ENCODE assay signal across 22 mouse cellular contexts in genomic region chr17:30056226-30056625, GRCm38 (mm10). TPM values are rescaled to one million over a fixed set of nuclear protein-coding genes. Genes with fewer than 3 reads are reported as not detected.
DNase-seq lines count a peak whose midpoint lies in the region; ATAC-seq lines count a peak whose summit lies in the region.
"Had no signal": no experiment of that assay in that cellular context is flagged by ENCODE, and none has a peak within 500 bp of the region (broad histone marks: within the 10 kb centered on the region; RNA-seq: fewer than 3 reads in every experiment).

No protein-coding gene starts in this region.

- 80% methylated on average over 5 of the region's 5 CpGs for WGBS in heart, embryonic 12.5 days
- 91% methylated on average over 5 of the region's 5 CpGs for WGBS in forebrain, embryonic 15.5 days

- no peaks in the 10 kb centered on the region for H3K9me3 ChIP-seq in heart, embryonic 12.5 days (replicated peaks)
- H3K9me3 ChIP-seq in forebrain, embryonic 15.5 days: no peaks in the 10 kb centered on the region
- H3K9me3 ChIP-seq: intestine, embryonic 15.5 days; limb, embryonic 13.5 days; liver, embryonic 15.5 days; midbrain, embryonic 10.5 days; neural tube, embryonic 13.5 days had no signal

- H3K27ac ChIP-seq in heart, embryonic 12.5 days (ENCODE audit: poor library complexity, severe bottlenecking): no peak overlapping the region
- H3K27ac ChIP-seq in forebrain, embryonic 15.5 days (replicated peaks): no peak overlapping the region
- H3K27ac ChIP-seq: intestine, embryonic 15.5 days; limb, embryonic 13.5 days; liver, embryonic 15.5 days; midbrain, embryonic 10.5 days; neural tube, embryonic 13.5 days had no signal

- H3K4me2 ChIP-seq in heart, embryonic 12.5 days: no peak overlapping the region
- H3K4me2 ChIP-seq in forebrain, embryonic 15.5 days (replicated peaks): no peak overlapping the region
- H3K4me2 ChIP-seq: intestine, embryonic 15.5 days; limb, embryonic 13.5 days; liver, embryonic 15.5 days; neural tube, embryonic 13.5 days had no signal

- ATAC-seq in heart, embryonic 12.5 days (ENCODE audit: insufficient number of reproducible peaks, low FRiP score): no peak
- ATAC-seq in forebrain, embryonic 15.5 days (replicated peaks): no peak
- ATAC-seq: forebrain, embryonic 16.5 days; intestine, embryonic 15.5 days; Patski had no signal

- H3K27me3 ChIP-seq in heart, embryonic 12.5 days (replicated peaks): no peaks in the 10 kb centered on the region
- H3K27me3 ChIP-seq in forebrain, embryonic 15.5 days: no peaks in the 10 kb centered on the region
- H3K27me3 ChIP-seq: intestine, embryonic 15.5 days; limb, embryonic 13.5 days; liver, embryonic 15.5 days; neural tube, embryonic 13.5 days; Patski had no signal

- intact Hi-C loops in heart, postnatal 10 days (cut with DNase I): no loop called here

- no peak overlapping the region for H3K9ac ChIP-seq in heart, embryonic 12.5 days
- no peak overlapping the region for H3K9ac ChIP-seq in forebrain, embryonic 15.5 days (replicated peaks)
- H3K9ac ChIP-seq: intestine, embryonic 15.5 days; limb, embryonic 13.5 days; liver, embryonic 15.5 days; neural tube, embryonic 13.5 days had no signal

- H3K36me3 ChIP-seq in heart, embryonic 12.5 days: peaks cover 16% of the 10 kb centered on the region; the same call in 1 of the 2 replicates
- H3K36me3 ChIP-seq in forebrain, embryonic 15.5 days: no peaks in the 10 kb centered on the region
- H3K36me3 ChIP-seq: intestine, embryonic 15.5 days; neural tube, embryonic 13.5 days had no signal

- peaks cover 44% of the 10 kb centered on the region for H3K4me1 ChIP-seq in heart, embryonic 12.5 days (replicated peaks)
- peaks cover 29% of the 10 kb centered on the region for H3K4me1 ChIP-seq in forebrain, embryonic 15.5 days

- peak; percentile 18 for DNase-seq in adrenal gland, adult 2 months
- DNase-seq in adrenal gland, postnatal 25 days: no peak
- peak; percentile 42 to 44 for DNase-seq in heart, postnatal 10 days
- DNase-seq in MN1 (ENCODE audit: low spot score): peak; percentile 45
- DNase-seq in kidney, postnatal 14 days: peak; percentile 53
- no peak for DNase-seq in T-cell, adult 2 months (ENCODE audit: low spot score)
- DNase-seq: adrenal gland, adult 8-10 months; cerebellum, adult 9-11 months; embryo, embryonic 11 days; layer of hippocampus, adult 9-11 months; lung, postnatal 14 days; right cerebral cortex, postnatal 4 days; thymus, adult 18-20 months had no signal

- H3K4me3 ChIP-seq in heart, embryonic 12.5 days: no peak overlapping the region
- no peak overlapping the region for H3K4me3 ChIP-seq in forebrain, embryonic 15.5 days
- H3K4me3 ChIP-seq: intestine, embryonic 15.5 days; limb, embryonic 13.5 days; liver, embryonic 15.5 days; midbrain, embryonic 10.5 days; neural tube, embryonic 13.5 days had no signal

RNA-seq across cellular contexts. Expression of gene Zfand3, which starts 51.7 kb away (rescaled TPM):
- total RNA-seq in adrenal gland, adult 2 months (2021): 100 to 1,000 TPM; 164 to 210 TPM
- 60.9 and 67.0 TPM in 2 replicates for polyA plus RNA-seq in adrenal gland, adult 2 months (2012; rRNA removed)
- 138 and 144 TPM in 2 replicates for total RNA-seq in adrenal gland, postnatal 25 days (2021)
- 100 to 1,000 TPM; 137 to 138 TPM for total RNA-seq in heart, postnatal 10 days (2021)
- 59.5 and 64.4 TPM in 2 replicates for polyA plus RNA-seq in heart, embryonic 12.5 days (2016; fragmentation: Nextera tagmentation; extraction: Ambion mirVana)
- 57.0 and 64.2 TPM in 2 replicates for polyA plus RNA-seq in forebrain, embryonic 15.5 days (2015; fragmentation: Nextera tagmentation; extraction: Ambion mirVana)

Comparison
In these comparisons a context has a peak if more than half of its experiments do, and no peak if none do; other contexts are left out.
1. DNase-seq: peak in adrenal gland, adult 2 months (single experiment), heart, postnatal 10 days (2 of 2), MN1 (single experiment) and kidney, postnatal 14 days (single experiment); none in adrenal gland, postnatal 25 days (single experiment) and T-cell, adult 2 months (single experiment).